Mouse (Mus musculus): ENCODE results near the gene Tmbim4. TPM values are rescaled to one million over a fixed set of nuclear protein-coding genes. Genes with fewer than 3 reads are reported as not detected.
"Not testable (repeated sequence)": the region's sequence is repeated elsewhere in the genome, so short reads cannot be mapped to it uniquely, and the experiment has no call there.

Tmbim4 gene
- polyA plus RNA-seq, 1 experiment from 2014 or later = 83.9 TPM

- no peaks in the 10 kb centered on the region for H3K36me3 ChIP-seq (replicated peaks)
- H3K4me3 ChIP-seq = no peak overlapping the region
- H3K27ac ChIP-seq = no peak overlapping the region
- no peaks in the 10 kb centered on the region for H3K9me3 ChIP-seq
- WGBS = 78% methylated on average over 16 of the region's 16 CpGs
- H3K4me1 ChIP-seq = peaks cover 12% of the 10 kb centered on the region
- H3K27me3 ChIP-seq (ENCODE audit: poor library complexity, severe bottlenecking) = peaks cover 51% of the 10 kb centered on the region
- no peak for DNase-seq (ENCODE audit: extremely low spot score, low spot score)
These were observed 1.3 kb downstream of the Tmbim4 start for GRCm38 (mm10) chr10:120202467-120203250.

GRCm38 (mm10) chr10:120204591-120205210 is 3.3 kb downstream of the Tmbim4 start:
- Histone ChIP-seq H3K4me1 (peaks cover 19% of the 10 kb centered on the region), H3K9me3 (no peaks in the 10 kb centered on the region), H3K27ac (no peak overlapping the region), H3K4me3 (no peak overlapping the region), H3K36me3 (replicated peaks) (no peaks in the 10 kb centered on the region), H3K27me3 (ENCODE audit: poor library complexity, severe bottlenecking) (peaks cover 34% of the 10 kb centered on the region)
- 84% methylated on average over 13 of the region's 13 CpGs for WGBS
- DNase-seq (ENCODE audit: extremely low spot score, low spot score) = no peak

- peak overlapping the region; percentile 83; the same call in 1 of the 2 replicates for H3K4me3 ChIP-seq
- peaks cover under 1% of the 10 kb centered on the region; the same call in 1 of the 2 replicates for H3K27me3 ChIP-seq (ENCODE audit: poor library complexity, severe bottlenecking)
- 0 out of 2 replicates have a peak overlapping the region, but pooled peaks have one; percentile 88 for H3K27ac ChIP-seq
- WGBS = 91% methylated on average over 8 of the region's 8 CpGs
- peaks cover 8% of the 10 kb centered on the region; the same call in 1 of the 2 replicates for H3K9me3 ChIP-seq
- peaks cover 11% of the 10 kb centered on the region for H3K4me1 ChIP-seq
- no peak for DNase-seq (ENCODE audit: extremely low spot score, low spot score)
- H3K36me3 ChIP-seq (replicated peaks) = peaks cover 12% of the 10 kb centered on the region
These were observed 6.6 kb downstream of the Tmbim4 start for GRCm38 (mm10) chr10:120208015-120208414.

- Histone ChIP-seq H3K4me1 (peaks cover 11% of the 10 kb centered on the region), H3K27ac (peak overlapping the region; percentile 88), H3K36me3 (replicated peaks) (peaks cover 12% of the 10 kb centered on the region), H3K4me3 (peak overlapping the region; percentile 83), H3K9me3 (peaks cover 8% of the 10 kb centered on the region; the same call in 1 of the 2 replicates), H3K27me3 (ENCODE audit: poor library complexity, severe bottlenecking) (no peaks in the 10 kb centered on the region)
- WGBS = 7% methylated on average over 53 of the region's 53 CpGs
- peak; percentile 91 for DNase-seq (ENCODE audit: extremely low spot score, low spot score)
These were observed 7.5 kb downstream of the Tmbim4 start for GRCm38 (mm10) chr10:120208575-120209538.

- no peaks in the 10 kb centered on the region for H3K27me3 ChIP-seq (ENCODE audit: poor library complexity, severe bottlenecking)
- H3K4me3 ChIP-seq = peak overlapping the region; percentile 83
- peaks cover 11% of the 10 kb centered on the region for H3K4me1 ChIP-seq
- peaks cover 8% of the 10 kb centered on the region; the same call in 1 of the 2 replicates for H3K9me3 ChIP-seq
- 76% methylated on average over 6 of the region's 6 CpGs for WGBS
- peaks cover 12% of the 10 kb centered on the region for H3K36me3 ChIP-seq (replicated peaks)
- no peak for DNase-seq (ENCODE audit: extremely low spot score, low spot score)
- H3K27ac ChIP-seq = no peak overlapping the region
These were observed 8.1 kb downstream of the Tmbim4 start for GRCm38 (mm10) chr10:120209539-120209925.

- DNase-seq (ENCODE audit: extremely low spot score, low spot score) = no peak
- H3K27me3 ChIP-seq (ENCODE audit: poor library complexity, severe bottlenecking) = no peaks in the 10 kb centered on the region
- peaks cover 12% of the 10 kb centered on the region for H3K36me3 ChIP-seq (replicated peaks)
- peak overlapping the region; percentile 83; the same call in 1 of the 2 replicates for H3K4me3 ChIP-seq
- WGBS = 92% methylated on average over 3 of the region's 3 CpGs
- H3K9me3 ChIP-seq = peaks cover 8% of the 10 kb centered on the region; the same call in 1 of the 2 replicates
- peaks cover 11% of the 10 kb centered on the region for H3K4me1 ChIP-seq
- no peak overlapping the region for H3K27ac ChIP-seq
These were observed 8.7 kb downstream of the Tmbim4 start for GRCm38 (mm10) chr10:120210096-120210495.

GRCm38 (mm10) chr10:120217099-120217498 is 15.7 kb downstream of the Tmbim4 start:
- 81% methylated on average over 1 of the region's 1 CpGs for WGBS
- not testable (repeated sequence) for DNase-seq (ENCODE audit: extremely low spot score, low spot score); H3K4me1 ChIP-seq; H3K27ac ChIP-seq; H3K4me3 ChIP-seq; H3K27me3 ChIP-seq (ENCODE audit: poor library complexity, severe bottlenecking); H3K9me3 ChIP-seq
- peaks cover 33% of the 10 kb centered on the region for H3K36me3 ChIP-seq (replicated peaks)

GRCm38 (mm10) chr10:120218996-120219395 is 17.6 kb downstream of the Tmbim4 start:
- Histone ChIP-seq H3K27me3 (ENCODE audit: poor library complexity, severe bottlenecking) (no peaks in the 10 kb centered on the region), H3K4me3 (no peak overlapping the region), H3K4me1 (no peaks in the 10 kb centered on the region), H3K36me3 (replicated peaks) (peaks cover 39% of the 10 kb centered on the region), H3K9me3 (no peaks in the 10 kb centered on the region), H3K27ac (no peak overlapping the region)
- DNase-seq (ENCODE audit: extremely low spot score, low spot score) = no peak
- 96% methylated on average over 10 of the region's 10 CpGs for WGBS

GRCm38 (mm10) chr10:120219578-120220359 is 18.4 kb downstream of the Tmbim4 start:
- WGBS = 88% methylated on average over 14 of the region's 14 CpGs
- Histone ChIP-seq H3K27ac (no peak overlapping the region), H3K4me3 (no peak overlapping the region), H3K27me3 (ENCODE audit: poor library complexity, severe bottlenecking) (no peaks in the 10 kb centered on the region), H3K9me3 (no peaks in the 10 kb centered on the region), H3K4me1 (no peaks in the 10 kb centered on the region), H3K36me3 (replicated peaks) (peaks cover 46% of the 10 kb centered on the region)
- no peak for DNase-seq (ENCODE audit: extremely low spot score, low spot score)

GRCm38 (mm10) chr10:120220776-120221175 is 19.4 kb downstream of the Tmbim4 start:
- Histone ChIP-seq H3K27me3 (ENCODE audit: poor library complexity, severe bottlenecking) (no peaks in the 10 kb centered on the region), H3K4me3 (no peak overlapping the region), H3K36me3 (replicated peaks) (peaks cover 41% of the 10 kb centered on the region), H3K4me1 (no peaks in the 10 kb centered on the region), H3K9me3 (no peaks in the 10 kb centered on the region), H3K27ac (no peak overlapping the region)
- no peak for DNase-seq (ENCODE audit: extremely low spot score, low spot score)
- WGBS = 91% methylated on average over 7 of the region's 7 CpGs

GRCm38 (mm10) chr10:120226871-120227661 is 25.7 kb downstream of the Tmbim4 start, which contains the start of gene Llph:
Gene Llph, plus strand, starts transcription at chr10:120227070.
- Histone ChIP-seq H3K9me3 (no peaks in the 10 kb centered on the region), H3K27me3 (ENCODE audit: poor library complexity, severe bottlenecking) (no peaks in the 10 kb centered on the region), H3K4me3 (peak within 1 kb of the TSS; percentile 92), H3K27ac (peak within 1 kb of the TSS; percentile 87), H3K36me3 (replicated peaks) (peaks cover 50% of the 10 kb centered on the region), H3K4me1 (peaks cover 19% of the 10 kb centered on the region)
- WGBS = under 1% methylated on average over 57 of the region's 57 CpGs
- peak; percentile 85 for DNase-seq (ENCODE audit: extremely low spot score, low spot score)

Measured in forebrain, embryonic 10.5 days (tissue).